Mouse (Mus musculus) embryonic fibroblast, embryonic 13.5 days (primary cell): ENCODE data around the gene Rere. TPM values are rescaled to one million over a fixed set of nuclear protein-coding genes. Genes with fewer than 3 reads are reported as not detected.
"Not testable (repeated sequence)": the region's sequence is repeated elsewhere in the genome, so short reads cannot be mapped to it uniquely, and the experiment has no call there.

ENCODE experiments used
- H3K27ac ChIP-seq: 2 replicates; pipeline ENCODE4 v1.5.1; 2012; ENCODE audit warnings: low read length, control low read depth, inconsistent platforms; ENCODE audit not compliant: insufficient read depth
- H3K4me1 ChIP-seq: 2 replicates; pipeline ENCODE4 v1.6.1; 2011; ENCODE audit warnings: low read length; ENCODE audit not compliant: control insufficient read depth, insufficient read depth
- H3K4me3 ChIP-seq: 2 replicates; pipeline ENCODE4 v1.5.1; 2011; ENCODE audit warnings: mild to moderate bottlenecking, control low read depth, low read length; ENCODE audit not compliant: insufficient read depth
- CTCF ChIP-seq: IDR thresholded peaks from 2 replicates; pipeline ENCODE4 v1.5.1; 2011; ENCODE audit warnings: mild to moderate bottlenecking, control low read depth, low read length, moderate library complexity, borderline replicate concordance; ENCODE audit not compliant: insufficient read depth
- POLR2A ChIP-seq: IDR thresholded peaks from 2 replicates; pipeline ENCODE4 v1.6.1; 2011; ENCODE audit warnings: low read depth, mild to moderate bottlenecking, control low read depth, low read length, moderate library complexity
- polyA plus RNA-seq: library from polyadenylated mRNA; stranded (reverse); fragments of >200 nt; gene quantifications from 2 replicates; pipeline ENCODE4 v1.2.4, GENCODE M21; 2011; ENCODE audit warnings: low read depth; ENCODE audit not compliant: missing spikeins, insufficient read length

Gene Rere
- polyA plus RNA-seq, 1 experiment: 59.0 TPM

GRCm38 (mm10) chr4:150590621-150591282 is 309.3 kb downstream of the Rere start:
- Histone ChIP-seq H3K4me3 (no peak overlapping the region), H3K4me1 (peaks cover 22% of the 10 kb centered on the region), H3K27ac (no peak overlapping the region)
- TF ChIP-seq POLR2A: no peak
- no peak for TF ChIP-seq CTCF

GRCm38 (mm10) chr4:150591602-150592001 is 310.2 kb downstream of the Rere start:
- H3K4me3 ChIP-seq: no peak overlapping the region
- H3K4me1 ChIP-seq: peaks cover 20% of the 10 kb centered on the region
- H3K27ac ChIP-seq: no peak overlapping the region
- TF ChIP-seq POLR2A: no peak
- TF ChIP-seq CTCF: no peak

- H3K4me3 ChIP-seq: no peak overlapping the region
These were observed 310.6 kb downstream of the Rere start for GRCm38 (mm10) chr4:150592087-150592486.

GRCm38 (mm10) chr4:150593473-150594217 is 312.2 kb downstream of the Rere start:
- Histone ChIP-seq H3K27ac (no peak overlapping the region), H3K4me3 (no peak overlapping the region), H3K4me1 (peaks cover 16% of the 10 kb centered on the region)
- no peak for TF ChIP-seq CTCF
- no peak for TF ChIP-seq POLR2A

More at GRCm38 (mm10) chr4:150592087-150592486, 310.6 kb downstream of the Rere start:
- no peak overlapping the region for H3K27ac ChIP-seq
- TF ChIP-seq POLR2A: no peak
- H3K4me1 ChIP-seq: peaks cover 21% of the 10 kb centered on the region

GRCm38 (mm10) chr4:150594298-150594829 is 312.9 kb downstream of the Rere start:
- TF ChIP-seq CTCF: no peak
- TF ChIP-seq POLR2A: no peak
- Histone ChIP-seq H3K4me1 (peaks cover 17% of the 10 kb centered on the region), H3K4me3 (no peak overlapping the region)

GRCm38 (mm10) chr4:150595071-150595470 is 313.6 kb downstream of the Rere start:
- TF ChIP-seq CTCF (no peak), POLR2A (no peak)
- Histone ChIP-seq H3K4me1 (peaks cover 19% of the 10 kb centered on the region), H3K27ac (no peak overlapping the region), H3K4me3 (no peak overlapping the region)

More at GRCm38 (mm10) chr4:150594298-150594829, 312.9 kb downstream of the Rere start:
- H3K27ac ChIP-seq: no peak overlapping the region

GRCm38 (mm10) chr4:150595991-150596390 is 314.5 kb downstream of the Rere start:
- H3K4me1 ChIP-seq: peaks cover 18% of the 10 kb centered on the region
- no peak overlapping the region for H3K27ac ChIP-seq
- TF ChIP-seq CTCF (no peak), POLR2A (no peak)
- no peak overlapping the region for H3K4me3 ChIP-seq

- H3K4me3 ChIP-seq: no peak overlapping the region
- peaks cover 8% of the 10 kb centered on the region; the same call in 1 of the 2 replicates for H3K4me1 ChIP-seq
- no peak overlapping the region for H3K27ac ChIP-seq
- TF ChIP-seq CTCF (no peak), POLR2A (no peak)
These were observed 317.2 kb downstream of the Rere start for GRCm38 (mm10) chr4:150598686-150599085.

- H3K27ac ChIP-seq: no peak overlapping the region
- TF ChIP-seq CTCF (no peak), POLR2A (no peak)
These were observed 317.9 kb downstream of the Rere start for GRCm38 (mm10) chr4:150599119-150599992.

GRCm38 (mm10) chr4:150600503-150600902 is 319.1 kb downstream of the Rere start:
- H3K27ac ChIP-seq, H3K4me1 ChIP-seq, H3K4me3 ChIP-seq: not testable (repeated sequence)

More at GRCm38 (mm10) chr4:150599119-150599992, 317.9 kb downstream of the Rere start:
- Histone ChIP-seq H3K4me3 (no peak overlapping the region), H3K4me1 (peaks cover 8% of the 10 kb centered on the region; the same call in 1 of the 2 replicates)
